Mouse (Mus musculus): ENCODE data around the gene Otud7b.
"Not testable (repeated sequence)": the region's sequence is repeated elsewhere in the genome, so short reads cannot be mapped to it uniquely, and the experiment has no call there.

Otud7b gene

DNA sequence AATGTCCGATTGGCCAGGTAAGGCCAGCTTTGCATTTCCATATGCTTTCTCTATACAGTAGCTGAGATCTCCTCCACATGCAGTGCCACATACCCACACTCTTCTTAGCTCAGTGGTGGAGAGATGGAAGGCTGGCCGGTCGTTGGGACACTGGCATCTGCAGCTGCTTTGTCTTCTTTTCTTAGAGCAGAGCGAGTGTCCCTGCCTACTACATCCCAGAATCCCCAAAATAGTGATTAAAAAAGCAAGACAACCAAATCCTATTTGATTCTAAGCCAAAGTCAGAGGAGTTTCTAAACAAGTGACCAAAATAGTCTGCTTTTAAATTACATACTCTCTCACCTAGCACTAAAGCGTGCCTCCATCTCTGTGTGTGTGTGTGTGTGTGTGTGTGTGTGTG, 48.3 kb downstream of the Otud7b start:
- no peak for DNase-seq

DNA sequence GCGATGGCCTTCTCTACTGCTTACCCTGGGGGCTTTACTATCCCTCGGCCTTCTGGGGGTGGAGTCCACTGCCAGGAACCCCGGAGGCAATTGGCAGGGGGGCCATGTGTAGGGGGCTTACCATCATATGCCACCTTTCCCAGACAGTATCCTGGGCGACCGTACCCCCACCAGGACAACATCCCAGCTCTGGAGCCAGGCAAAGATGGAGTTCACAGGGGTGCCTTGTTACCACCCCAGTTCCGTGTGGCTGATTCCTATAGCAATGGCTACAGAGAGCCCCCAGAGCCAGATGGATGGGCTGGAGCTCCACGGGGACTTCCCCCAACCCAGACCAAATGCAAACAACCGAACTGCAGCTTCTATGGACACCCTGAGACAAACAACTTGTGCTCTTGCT, 51.2 kb downstream of the Otud7b start:
- DNase-seq = no peak

DNA sequence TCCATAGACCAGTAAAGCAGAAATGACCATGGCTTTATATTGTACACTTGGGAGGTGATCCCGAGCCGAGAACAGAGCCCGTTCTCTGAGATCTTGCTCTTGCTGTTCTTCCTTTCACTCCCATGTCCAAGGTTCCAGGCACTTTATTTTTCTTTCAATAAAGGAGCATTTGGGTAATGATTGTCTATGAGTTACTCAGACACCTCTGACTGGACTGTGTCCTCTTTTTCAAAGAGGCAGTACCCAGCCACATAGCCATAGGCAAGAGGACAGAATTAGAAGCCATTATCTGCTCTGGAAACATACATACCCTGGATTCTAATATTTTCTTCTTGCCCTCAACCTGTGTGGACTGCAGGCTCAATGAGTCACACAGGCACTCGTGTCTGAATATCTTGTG, 55.5 kb downstream of the Otud7b start:
- DNase-seq = no peak

DNA sequence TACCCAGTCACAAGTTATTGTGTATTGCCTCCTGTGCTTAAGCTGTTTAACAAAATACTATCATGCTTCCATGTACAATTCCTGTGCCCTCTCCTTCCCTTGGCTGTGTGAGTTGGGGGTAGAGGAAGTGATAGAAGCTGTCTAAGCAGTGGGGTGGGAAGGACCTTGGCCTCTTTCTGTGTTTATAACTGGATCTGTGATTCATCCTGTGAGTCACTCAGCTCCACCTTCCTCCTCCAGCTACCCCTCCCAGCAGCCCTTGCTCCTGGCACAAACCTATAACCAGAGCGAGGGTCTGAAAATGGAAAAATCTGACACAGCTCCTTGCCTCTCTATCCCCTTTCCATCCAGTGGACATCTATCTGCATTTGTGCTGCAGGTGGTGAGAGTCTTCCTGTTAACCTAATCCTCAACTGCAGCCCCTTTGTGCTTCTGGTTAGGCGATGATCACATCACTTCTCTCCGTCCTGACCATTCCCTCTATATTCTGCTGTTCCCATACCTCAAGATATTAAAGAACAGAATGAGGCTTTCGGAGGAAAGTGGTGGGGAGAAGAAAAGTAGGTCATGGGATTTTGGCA, 56.0 kb downstream of the Otud7b start:
- DNase-seq = no peak

DNA sequence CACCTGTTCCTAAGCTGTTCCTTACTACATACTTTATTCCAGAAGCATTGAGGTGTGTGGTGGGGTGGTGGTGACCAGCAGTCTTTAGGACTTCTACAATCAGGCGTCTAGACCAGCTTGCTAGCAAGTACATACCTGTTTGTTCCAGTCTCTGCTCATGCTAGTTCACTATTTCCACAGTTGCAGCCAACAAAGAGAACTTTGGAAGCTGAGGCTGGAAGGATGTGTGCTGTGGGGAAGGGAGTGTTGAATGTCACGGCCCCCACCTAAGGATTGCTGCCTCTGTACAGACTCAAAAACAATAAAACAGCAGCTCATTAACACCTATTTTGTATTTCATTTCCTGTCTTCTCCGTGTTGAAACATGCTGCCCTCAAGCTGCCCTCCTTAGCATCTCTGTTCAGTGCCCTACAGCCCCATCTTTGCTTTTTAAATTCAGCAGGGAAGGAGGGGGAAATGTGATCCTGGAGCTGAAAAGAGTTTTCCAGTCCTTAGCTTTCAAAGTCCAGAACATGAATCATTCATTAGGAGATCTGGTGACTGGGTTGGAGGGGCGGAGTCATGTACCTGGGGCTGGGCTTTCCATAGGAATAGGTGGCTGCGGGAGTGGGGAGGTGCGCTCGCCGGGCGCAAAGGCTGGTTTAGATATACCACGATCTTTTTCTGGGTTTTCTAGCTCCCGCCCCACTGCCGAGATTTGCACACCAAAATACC, 56.6 kb downstream of the Otud7b start:
- peak; percentile 44 for DNase-seq

DNA sequence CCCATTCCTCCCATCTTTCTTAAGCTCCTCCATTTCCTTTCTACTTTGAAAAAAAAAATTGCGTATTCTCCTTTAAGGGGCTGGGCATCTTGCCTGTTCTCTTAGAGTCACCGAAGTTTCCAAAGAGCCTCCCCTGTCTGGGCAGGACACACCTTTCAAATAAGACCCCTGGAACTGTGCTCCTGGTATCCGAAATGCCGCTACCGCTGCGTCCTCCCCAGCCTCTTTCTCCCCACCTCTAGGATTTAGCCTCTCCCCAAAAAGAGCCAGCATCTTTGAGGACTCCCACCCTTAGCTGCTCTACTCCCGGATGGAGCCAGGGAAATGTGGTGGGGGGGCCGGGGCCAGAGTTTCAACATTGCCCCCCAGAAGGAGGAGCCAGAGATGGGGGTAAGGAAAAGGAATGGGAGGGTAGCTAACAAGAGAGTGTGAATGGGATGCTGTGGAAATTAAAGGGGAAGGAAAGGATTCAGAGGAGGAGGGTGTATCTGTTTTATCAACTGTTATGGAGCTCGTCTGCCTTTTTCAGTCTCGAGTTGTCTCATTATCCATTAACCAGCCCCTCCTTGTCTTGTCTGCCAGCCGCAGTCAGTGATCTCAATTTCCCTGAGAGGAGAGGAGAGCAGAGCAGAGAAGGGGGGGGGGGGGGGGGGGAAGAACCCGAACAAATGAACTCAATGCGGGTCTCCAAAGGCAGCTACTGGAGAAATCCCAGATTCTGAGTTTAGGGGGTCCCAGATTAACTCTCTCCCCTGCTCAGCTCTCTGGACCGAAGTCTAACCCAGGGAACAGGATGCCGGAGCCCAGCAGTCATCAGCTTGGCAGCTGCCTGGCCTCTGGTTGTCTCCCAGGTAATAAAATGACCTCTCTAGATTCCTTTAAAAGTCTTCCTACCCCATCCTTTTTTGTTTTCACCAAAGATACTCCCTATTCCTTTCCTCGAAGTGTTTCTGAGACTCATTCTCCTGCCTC, 57.8 kb downstream of the Otud7b start, which contains the start of gene Mtmr11:
TSS of gene Mtmr11 (plus strand) at position 136 of the 972 bp plus-strand sequence.
- peak; percentile 44 for DNase-seq

DNA sequence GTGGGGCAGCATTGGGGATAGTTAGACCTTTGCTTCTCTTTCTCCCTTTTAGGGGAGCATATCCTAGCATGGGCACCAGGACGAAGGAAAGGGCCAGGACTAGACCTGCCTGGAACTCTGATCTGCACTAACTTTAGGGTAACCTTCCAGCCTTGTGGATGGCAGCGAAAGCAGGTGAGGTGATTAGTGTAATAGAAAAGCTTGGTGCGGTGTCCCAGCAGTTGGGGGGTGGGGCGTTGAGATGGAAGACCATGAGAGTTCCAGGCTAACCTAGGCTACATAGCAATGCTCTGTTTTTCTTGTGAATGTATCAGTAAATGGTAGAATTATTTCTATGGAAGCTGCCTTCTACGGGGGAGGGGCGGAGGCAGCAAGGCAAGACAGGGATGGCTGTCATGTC, 58.7 kb downstream of the Otud7b start:
- no peak for DNase-seq

DNA sequence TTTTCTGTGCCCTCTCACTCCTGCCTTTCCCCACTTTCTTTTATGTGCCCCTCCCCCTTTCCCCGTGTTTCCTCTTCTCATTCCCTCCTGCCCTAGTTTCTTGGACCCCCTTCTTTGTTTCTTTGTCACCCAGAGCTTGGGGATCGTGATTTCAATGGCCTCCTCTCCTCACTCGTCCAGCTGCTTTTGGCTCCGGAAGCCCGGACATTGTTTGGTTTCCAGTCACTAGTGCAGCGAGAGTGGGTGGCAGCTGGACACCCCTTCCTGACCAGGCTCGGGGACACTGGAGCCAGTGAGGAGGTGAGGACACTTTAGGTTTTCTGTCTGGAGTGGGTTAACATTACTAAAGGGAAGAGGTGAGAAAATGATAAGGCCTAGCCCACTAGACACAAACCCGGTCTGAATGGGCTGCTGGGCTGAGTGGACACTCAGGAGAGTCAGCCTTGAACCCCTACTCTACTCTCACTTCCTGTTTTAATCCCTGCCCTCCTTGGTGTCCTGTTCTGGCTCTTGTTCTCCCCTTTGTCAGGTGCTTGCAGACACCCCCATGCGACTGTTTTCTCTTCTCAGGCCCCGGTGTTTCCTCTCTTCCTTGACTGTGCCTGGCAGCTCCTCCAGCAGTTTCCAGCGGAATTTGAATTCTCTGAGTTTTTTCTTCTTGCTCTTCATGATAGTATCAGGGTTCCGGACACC, 64.3 kb downstream of the Otud7b start:
- peak; percentile 45 for DNase-seq

DNA sequence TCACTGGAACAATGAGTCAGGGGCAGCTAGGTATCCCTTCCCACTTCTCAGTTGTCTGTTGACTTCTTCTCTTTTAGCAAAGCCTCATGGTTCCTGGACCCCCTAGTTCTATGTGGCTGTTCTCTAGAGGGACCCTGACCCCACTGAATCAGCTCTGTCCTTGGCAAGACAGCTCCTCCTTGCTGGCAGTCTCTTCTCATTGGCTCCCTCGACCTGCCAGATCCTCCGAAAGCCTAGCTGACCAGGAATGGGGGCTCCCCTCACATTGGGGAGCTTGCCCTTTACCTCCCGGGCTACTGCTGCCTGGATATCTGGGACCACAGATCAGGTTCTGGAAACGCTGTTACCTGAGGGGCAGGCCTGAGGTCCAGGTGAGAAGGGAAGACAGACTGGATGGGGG, 65.9 kb downstream of the Otud7b start:
- no peak for DNase-seq

DNA sequence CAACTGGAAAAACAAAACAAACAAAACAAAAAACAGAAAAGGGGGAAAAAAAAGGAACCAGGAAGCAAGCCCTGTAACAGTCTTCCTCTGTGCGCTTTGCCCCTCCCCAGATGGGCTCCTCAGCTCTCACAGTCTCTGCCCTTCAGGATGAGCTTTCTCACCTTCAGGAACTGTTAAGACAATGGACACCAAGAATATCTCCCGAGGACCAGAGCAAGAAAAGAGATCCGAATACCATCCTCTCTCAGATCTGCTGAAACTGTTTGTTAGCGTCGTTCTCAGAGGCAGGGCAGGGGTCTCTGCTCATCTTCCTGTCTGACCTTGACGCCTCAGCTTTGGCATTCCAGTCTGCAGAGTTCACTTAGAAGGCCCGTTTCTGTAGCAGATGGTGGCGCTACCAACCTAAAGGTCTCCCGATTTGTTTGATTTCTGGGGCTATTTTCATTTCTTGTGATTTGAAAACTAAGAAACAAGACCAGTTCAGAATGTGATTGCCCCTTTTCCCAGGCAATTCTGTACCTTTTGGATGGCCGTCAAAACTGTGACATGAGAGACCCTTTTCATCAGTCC, 66.7 kb downstream of the Otud7b start:
- no peak for DNase-seq

DNA sequence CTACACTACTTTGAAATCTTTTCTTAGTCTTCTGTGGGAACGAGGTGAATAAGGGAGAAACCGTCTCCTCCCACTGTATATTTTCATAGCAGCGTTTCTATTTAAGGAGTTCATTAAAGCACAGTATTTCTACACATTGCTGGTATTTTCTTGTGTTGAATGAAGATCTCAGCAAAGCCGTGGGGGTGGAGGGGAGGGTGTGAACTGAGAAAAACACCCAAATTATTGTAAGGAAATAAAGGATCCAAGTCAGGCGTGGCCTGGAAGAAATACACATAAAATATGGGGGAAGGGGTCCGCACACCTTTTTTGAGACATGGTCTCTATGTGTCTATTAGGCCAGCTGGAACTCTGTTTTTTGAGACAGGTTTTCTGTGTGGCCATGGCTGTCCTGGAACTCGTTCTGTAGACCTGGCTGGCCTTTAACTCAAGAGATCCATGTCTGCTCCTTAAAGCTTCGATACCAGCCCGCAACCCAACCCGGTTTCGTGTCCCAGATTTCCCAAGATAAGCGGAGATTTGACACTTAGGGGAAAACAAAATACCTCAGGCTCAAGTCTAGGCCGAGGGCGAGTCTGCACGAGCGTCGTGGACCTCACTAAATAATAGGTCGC, 67.4 kb downstream of the Otud7b start:
- DNase-seq = no peak

DNA sequence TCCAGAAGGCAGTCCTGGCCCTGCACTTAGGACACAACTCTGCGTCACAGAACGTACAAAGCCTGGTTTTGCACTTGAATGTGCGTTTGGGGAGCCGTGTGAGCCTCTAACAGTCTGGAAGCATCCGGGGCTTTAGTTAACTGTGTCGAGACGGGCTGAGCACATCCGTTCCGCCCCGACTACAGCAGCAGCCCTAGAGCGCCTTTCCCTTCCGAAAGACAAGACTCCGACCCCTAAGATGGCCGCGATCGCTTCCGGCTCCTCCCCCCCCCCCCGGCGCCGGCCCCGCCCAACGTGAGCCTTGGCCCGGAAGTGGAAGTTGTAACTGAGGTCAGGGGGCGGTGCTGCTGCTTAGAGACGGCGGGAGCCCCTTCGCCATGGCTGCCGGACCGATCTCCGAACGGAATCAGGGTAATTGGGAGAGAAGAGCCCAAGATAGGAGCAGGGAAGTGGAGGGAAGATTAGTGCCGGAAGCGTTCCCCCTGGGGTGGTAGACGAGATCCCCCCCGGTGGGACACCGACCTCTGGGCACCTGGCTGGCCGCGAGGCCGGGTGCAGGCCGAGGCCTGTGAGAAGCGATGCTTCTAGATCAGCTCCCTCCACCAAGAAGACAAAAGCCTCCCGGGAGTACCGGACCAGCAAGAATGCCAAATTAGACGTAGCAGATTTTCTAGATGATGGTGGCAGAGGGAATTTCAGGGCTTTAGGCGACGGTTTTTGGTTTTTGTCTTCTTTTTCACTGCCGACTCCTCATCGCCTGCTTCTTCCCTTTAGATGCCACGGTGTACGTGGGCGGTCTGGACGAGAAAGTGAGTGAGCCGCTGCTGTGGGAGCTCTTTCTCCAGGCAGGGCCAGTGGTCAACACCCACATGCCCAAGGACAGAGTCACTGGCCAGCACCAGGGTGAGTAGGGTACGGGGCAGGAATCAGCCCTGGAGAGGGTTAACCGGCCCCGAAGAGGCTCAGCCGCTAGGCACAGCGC, 68.2 kb downstream of the Otud7b start, which contains the start of gene Sf3b4:
TSS of gene Sf3b4 (plus strand) at position 136 of the 982 bp plus-strand sequence.
- DNase-seq = peak; percentile 97

DNA sequence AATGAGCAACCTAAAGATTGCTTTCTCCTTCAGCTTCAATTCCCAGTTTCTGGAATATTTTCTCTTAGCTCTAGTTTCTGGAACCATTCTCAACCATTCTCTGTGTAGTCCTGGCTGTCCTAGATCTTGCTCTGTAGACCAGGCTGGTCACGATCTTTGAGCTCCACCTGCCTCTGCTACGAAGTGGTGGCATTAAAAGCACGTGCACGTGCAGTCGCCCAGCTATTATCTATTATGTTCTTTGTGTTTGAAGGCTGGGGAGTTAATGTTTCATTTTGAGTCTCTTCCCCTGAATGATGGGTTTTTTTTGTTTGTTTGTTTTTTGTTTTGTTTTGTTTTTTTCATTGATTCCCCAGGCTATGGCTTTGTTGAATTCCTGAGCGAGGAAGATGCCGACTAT, 68.9 kb downstream of the Otud7b start:
- DNase-seq = no peak

DNA sequence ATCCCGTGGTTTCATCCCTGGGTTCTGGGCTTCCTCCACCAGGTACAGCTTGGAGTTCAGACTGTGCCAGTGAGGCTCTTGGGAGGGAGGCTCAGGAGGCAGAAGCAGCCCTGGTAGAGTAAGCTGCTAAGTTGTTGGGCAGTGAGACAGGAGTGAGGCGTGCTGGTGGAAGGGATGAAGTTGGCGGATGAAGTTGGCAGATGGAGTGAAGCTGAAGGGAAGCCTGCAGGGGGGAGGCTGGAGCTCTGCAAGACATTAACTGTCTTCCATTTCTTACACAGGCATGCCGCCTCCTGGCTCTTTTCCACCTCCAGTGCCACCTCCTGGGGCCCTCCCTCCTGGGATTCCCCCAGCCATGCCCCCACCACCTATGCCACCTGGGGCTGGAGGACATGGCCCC, 69.7 kb downstream of the Otud7b start:
- DNase-seq = not testable (repeated sequence)

DNA sequence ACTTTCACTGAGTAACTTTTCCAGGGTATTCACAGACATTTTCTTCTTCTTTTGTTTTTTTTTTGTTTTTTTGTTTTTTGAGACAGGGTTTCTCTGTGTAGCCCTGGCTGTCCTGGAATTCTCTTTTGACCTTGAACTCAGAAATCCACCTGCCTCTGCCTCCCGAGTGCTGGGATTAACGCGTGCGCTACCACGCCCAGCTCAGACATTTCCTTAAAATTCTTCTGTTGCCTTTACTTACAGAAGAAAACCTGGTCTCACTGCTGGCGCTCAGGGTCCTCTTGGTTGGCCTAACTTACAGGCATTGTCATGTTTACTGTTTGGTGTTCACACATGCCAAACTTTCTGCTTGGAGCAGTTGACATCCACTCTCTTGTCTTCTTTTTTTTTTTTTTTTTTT, 70.9 kb downstream of the Otud7b start:
- DNase-seq = no peak

DNA sequence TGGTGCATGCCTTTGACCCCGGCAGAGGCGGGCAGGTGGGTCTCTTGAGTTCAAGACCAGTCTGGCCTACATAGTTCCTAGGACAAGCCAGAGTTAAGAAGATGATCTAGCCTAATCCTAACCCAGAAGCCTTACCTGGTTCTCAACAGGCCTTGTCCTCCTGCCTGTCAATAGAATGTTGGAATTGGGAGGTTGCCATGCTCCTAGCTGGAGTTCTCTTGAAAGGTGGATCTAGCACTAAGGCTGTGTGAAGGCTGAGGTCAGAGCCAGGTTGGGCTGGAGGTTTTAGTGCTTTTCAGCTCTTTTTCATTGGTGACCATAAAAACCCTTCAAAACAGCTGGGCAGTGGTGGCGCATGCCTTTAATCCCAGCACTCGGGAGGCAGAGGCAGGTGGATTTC, 74.1 kb downstream of the Otud7b start:
- no peak for DNase-seq

DNA sequence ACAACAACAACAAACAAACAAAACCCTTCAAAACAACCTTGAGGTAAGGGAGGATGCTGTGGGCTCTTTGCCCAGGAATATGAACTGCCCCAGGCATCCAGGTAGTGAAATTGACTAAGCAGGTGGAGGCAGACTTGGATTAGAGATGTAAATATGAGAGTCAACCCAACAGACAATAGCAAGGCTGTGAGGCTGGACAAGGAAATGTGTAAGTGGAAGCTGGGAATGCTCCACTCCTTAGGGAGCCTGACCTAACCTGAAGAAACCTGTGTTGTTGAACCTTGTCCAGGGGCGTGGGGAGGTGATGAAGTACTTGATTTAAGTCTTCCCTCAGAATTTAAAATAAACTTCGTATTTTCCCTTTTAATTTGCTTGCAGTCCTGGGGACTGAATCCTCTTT, 74.6 kb downstream of the Otud7b start:
- DNase-seq = no peak

DNA sequence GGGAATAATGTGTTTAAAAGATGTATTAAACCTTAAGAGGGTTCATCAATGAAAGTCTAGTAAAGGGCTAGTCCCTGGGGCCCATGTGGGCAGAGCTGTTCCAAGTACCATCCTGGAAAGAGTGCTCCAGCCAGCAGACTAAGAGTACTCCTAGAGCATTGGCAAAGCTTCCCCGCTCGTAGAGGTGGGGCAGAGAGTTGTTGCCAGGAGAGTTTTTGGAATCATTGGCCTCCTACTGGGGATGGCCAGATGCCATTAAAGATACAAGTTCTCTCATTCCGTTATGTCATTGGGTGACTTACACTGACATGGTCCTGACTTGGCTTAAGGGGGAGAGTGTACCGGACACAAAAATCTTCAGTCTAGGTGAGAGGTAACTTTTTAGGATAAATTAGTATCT, 75.2 kb downstream of the Otud7b start:
- no peak for DNase-seq

DNA sequence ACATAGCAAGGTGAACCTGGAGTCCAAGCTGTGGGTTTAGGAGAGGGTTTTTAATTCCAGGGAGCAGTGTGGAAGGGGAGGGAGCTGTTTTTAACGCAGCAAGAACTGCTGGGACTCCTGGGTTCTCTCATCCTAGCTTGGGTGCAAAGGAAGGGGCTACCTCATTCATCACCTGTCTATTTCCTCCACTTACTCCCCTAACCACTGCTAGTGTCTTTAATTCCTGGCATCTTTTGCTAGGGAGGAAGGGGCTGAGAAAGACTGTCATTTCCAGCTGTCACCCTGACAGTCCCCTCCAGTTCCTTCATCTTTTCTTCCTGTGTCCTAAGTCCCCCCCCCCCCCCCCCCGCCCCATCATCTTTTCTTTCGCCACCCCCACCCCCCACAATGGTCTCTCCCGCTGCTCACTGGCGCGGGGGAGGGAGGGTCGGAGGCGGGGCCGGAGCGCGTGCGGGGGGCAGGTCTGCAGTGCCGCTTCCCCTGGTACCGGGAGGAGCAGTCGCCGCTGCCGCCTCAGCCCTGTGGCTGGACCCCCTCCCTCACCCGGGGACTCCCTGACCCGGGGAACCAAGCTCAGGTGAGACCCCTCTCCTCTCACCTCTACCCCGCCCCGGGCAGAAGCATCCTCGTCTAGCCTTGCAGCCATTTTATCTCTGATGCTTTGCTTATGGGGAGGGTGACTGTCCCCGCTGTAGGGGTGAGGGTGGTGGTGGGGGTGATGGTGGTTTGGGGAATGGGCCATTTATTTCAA, 76.6 kb downstream of the Otud7b start, which contains the start of gene Sv2a:
TSS of gene Sv2a (plus strand) at position 425 of the 751 bp plus-strand sequence.
- peak; percentile 76 for DNase-seq

Measured in retina, postnatal 1 day (tissue).